Mouse (Mus musculus): Measurements from ENCODE around the gene Hsd3b7.
"Not testable (repeated sequence)": the region's sequence is repeated elsewhere in the genome, so short reads cannot be mapped to it uniquely, and the experiment has no call there.

The Hsd3b7 gene

DNA sequence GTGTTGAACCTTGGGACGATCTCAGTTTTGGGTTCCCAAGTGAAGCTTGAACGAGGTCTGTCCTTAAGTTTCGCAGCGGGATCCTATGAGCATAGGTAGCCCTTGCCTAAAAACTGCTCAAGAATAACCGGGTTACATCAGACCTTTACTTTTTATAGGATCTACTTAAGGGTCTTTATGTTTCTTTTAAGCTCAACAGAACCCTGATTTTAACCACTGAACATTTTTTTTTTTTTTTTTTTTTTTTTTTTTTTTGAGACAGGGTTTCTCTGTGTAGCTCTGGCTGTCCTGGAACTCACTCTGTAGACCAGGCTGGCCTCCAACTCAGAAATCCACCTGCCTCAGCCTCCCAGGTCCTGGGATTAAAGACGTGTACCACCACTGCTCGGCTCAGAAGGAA lies 24.6 kb upstream of the Hsd3b7 start:
- in situ Hi-C loops (cut with MseI, MboI) = not testable (repeated sequence)

DNA sequence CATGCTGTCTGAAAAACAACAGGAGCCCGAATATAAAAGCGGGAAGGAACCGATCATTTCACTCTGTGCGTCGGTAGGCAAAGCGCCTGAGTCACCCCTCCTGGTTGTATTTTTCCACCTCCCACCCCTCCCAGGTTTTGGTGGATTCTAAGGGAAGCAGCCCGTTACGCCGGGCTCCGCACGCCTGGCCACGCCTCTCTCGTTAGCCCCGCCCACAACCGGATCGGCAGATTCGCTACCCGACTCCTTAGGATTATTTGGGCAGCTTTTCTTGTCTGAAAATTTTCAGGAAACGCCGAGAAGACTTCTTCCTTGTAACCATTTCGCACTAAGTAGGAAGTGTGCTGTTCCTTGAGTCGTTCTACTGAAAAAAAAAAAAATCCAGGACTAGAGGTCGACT lies 24.0 kb upstream of the Hsd3b7 start, which contains the start of gene Setd1a:
Gene Setd1a, plus strand, starts transcription at position 245 of the 400 bp plus-strand sequence.
- in situ Hi-C loops (cut with MseI, MboI) = no loop called here

DNA sequence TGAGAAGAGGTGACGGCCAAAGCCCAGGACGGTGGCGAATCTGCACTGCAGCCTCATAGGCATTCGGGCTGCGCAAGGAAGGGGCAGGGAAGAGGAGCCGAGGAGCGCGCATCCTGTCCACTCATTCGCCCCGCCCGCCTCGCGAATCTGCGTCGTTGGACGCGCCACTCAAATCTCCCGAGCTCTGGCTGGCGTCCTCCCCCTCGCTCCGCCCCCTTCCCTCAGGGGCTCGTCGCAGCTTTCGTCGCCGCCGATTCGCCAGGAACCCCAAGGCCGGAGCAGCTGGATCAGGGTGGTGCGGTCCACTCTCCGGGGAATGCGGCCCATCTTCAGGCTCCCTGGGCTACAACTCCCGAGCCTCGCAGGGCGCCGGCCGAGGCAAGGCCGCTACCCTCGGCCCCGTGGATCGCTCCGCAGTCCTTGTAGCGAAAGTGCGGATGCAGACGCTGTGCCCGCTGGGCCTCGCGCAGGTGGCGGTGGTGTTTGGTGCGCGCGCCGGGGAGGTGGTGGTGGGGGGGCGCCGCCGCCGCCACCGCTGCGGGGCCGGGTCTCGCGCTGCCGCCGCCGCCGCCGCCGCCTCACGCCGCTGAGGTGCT lies 23.4 kb upstream of the Hsd3b7 start:
- in situ Hi-C loops (cut with MseI, MboI) = no loop called here

DNA sequence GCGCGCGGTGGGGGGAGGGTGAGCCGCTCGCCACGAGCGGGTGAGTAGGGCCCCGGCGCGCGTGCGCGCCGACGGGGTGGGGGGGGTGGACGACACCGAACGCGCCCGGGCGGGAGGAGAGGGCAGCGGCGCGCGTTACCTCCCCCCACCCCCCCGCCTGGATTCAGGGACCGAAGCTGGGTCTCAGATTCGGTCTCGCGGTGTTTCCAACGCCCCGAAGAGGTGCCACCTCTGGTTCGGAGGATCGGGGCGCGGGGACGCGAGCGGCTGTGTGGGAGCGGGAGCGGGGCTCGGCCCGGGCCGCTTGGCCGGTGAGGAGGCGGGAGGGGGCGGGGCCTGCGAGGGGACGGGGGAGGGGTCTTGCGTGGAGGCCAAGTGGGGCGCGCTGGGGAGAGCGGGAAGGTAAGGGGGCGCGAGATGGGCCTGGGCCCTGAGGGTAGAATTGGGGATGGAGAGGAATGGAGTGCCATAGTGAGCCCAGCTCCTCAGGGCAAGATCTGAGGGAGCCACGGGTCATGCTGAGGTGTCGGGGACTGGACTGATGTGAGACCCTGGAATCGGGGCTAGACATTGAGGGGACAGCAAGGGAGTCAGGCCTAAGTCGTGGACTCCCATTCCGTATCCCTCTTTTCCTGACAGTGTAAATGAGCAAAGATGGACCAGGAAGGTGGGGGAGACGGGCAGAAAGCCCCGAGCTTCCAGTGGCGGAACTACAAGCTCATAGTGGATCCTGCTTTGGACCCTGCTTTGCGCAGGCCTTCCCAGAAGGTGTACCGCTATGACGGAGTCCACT lies 22.7 kb upstream of the Hsd3b7 start:
- in situ Hi-C loops (cut with MseI, MboI) = no loop called here

DNA sequence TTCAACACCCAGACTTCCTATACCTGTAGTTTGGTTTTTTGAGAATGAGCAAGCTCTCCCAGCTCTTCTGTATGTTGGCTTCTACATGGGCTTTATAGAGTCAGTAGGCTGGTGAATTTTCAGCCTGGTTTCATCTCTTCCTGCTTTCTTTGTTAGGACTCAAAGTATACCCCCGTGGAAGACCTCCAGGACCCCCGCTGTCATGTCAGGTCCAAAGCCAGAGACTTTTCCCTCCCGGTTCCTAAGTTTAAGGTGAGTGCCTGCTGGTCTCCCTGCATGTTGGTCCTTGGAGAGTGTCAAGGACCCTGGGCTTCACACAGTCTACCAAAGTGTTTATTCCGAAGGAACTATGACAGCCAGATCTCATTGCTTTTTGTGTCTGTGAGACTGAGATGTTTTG lies 22.1 kb upstream of the Hsd3b7 start:
- in situ Hi-C loops (cut with MseI, MboI) = no loop called here

DNA sequence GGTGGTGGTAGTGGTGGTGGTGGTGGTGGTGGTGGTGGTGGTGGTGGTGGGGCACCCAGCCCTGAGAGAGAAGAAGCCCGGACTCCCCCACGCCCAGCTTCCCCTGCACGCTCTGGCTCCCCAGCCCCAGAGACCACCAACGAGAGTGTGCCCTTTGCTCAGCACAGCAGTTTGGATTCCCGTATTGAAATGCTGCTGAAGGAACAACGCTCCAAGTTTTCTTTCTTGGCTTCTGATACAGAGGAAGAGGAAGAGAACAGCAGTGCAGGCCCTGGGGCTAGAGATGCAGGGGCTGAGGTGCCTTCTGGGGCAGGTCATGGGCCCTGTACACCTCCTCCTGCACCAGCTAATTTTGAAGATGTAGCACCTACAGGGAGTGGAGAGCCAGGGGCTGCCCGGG lies 15.1 kb upstream of the Hsd3b7 start, which contains the start of gene Gm49388:
Gene Gm49388, plus strand, starts transcription at position 301 of the 400 bp plus-strand sequence.
- in situ Hi-C loops (cut with MseI, MboI) = no loop called here

DNA sequence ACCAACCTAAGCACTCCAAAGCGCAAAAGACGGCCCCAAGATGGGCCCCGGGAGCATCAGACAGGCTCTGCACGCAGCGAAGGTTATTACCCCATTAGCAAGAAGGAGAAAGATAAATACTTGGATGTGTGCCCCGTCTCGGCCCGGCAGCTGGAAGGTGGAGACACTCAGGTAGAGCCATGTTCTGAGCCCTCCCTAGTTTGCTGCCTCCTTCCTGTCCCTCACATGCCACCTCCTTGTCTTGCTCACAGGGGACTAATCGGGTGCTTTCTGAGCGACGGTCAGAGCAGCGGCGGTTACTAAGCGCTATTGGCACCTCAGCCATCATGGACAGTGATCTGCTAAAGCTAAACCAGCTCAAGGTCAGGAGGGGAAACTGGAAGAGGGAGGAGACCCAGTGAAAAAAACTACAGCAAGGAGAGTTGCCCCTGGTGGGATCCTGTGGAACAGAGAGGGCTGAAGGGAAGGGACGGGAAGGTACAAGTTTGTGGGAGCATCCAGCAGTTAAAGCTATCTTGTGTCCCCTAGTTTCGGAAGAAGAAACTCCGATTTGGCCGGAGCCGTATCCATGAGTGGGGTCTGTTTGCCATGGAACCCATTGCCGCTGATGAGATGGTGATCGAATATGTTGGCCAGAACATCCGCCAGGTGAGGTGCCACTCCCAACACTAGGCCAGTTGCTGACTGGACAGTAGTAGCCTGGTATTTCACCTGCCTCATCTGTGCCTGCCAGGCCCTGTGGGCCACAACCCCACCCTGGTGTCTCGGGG lies 3.1 kb upstream of the Hsd3b7 start:
- in situ Hi-C loops (cut with MseI, MboI) = no loop called here

DNA sequence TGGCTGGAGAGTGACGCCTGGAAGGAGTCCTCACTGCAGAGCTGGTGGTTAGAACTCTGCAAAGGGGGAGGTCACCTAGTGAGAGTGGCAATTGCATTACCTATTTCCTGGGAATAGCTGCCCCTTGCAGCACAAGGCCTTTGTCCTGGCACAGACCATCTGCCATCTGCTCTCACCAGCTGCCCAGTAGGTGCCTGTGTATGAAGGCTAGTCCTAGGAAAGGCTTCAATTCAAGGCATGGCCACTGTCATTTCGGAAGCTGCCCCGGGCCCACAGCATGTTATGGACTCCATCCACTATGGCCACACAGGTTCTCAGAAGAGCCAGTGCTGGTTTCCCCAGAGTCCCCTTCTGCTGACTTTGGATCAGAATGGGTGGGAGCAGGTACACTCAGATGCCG lies 1.8 kb upstream of the Hsd3b7 start:
- in situ Hi-C loops (cut with MseI, MboI) = no loop called here

DNA sequence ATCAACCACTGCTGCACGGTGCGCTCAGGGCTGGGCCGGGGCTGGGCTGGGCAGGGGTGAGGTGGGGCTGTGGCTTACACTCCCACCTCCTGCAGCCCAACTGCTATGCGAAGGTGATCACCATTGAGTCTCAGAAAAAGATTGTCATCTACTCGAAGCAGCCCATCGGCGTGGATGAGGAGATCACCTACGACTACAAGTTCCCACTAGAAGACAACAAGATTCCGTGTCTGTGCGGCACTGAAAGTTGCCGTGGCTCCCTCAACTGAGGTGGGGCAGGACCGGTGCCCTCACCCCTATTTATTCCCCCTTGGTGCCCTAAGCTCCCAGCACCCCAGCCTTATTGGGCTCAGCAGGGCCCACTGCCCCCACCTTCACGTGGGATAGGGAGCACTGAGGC lies 1.2 kb upstream of the Hsd3b7 start:
- in situ Hi-C loops (cut with MseI, MboI) = no loop called here

DNA sequence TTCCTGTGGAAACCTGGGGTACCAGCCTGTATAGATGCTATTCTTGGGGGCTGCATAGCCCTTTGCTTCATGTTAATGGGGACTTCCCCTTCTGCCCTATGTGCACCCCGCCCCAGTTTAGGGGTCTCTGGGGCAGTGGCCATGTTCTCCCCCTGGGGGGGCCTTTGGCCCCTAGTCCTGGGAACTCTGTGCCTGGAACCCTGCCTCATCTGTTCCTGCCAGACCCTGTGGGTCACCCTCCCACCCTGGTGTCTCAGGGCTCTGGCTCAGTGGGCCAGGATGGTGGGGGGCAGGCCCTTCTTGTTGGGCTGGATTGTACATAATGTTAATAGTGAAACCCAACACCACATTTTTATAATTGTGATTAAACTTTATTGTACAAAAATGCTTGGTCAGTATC lies 666 bp upstream of the Hsd3b7 start:
- in situ Hi-C loops (cut with MseI, MboI) = no loop called here

DNA sequence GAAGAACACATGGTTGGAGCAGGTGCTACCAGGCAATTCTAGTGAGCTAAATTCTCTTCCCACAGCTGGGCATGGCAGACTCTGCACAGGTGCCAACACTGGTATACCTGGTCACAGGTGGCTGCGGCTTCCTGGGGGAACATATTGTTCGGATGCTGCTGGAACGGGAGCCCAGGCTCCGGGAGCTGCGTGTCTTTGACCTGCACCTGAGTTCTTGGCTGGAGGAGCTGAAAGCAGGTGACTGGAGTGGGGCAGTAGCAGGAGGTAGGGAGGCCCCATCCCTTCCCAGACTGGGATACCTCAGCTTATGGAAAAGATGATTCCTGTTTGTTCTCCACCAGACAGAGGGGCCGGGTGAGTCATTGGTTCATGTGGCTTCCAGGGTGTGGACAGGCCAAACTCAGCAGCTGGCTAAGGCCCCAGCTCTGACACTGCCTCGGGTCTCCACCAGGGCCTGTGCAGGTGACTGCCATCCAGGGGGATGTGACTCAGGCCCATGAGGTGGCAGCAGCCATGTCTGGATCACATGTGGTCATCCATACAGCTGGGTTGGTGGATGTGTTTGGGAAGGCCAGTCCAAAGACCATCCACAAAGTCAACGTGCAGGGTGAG lies 712 bp downstream of the Hsd3b7 start:
- in situ Hi-C loops (cut with MseI, MboI) = no loop called here

DNA sequence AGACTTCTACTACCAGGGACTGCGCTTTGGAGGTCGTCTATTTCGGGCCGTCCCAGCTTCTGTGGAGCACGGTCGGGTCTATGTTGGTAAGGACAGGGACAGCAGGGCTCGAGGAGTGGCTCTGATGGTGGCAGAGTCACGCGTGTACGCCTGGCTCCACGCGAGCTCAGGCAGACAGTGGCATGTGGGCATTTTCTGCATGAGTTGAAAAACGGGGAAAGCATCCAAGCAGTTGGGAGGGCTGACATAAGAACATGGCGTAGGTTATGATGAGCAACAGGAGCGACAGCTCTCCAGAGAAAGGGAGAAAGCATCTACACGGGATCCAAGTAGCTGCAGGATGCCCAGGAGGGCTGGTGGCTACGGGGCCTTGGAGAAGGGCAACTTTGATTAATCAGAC lies 1.9 kb downstream of the Hsd3b7 start:
- in situ Hi-C loops (cut with MseI, MboI) = no loop called here

DNA sequence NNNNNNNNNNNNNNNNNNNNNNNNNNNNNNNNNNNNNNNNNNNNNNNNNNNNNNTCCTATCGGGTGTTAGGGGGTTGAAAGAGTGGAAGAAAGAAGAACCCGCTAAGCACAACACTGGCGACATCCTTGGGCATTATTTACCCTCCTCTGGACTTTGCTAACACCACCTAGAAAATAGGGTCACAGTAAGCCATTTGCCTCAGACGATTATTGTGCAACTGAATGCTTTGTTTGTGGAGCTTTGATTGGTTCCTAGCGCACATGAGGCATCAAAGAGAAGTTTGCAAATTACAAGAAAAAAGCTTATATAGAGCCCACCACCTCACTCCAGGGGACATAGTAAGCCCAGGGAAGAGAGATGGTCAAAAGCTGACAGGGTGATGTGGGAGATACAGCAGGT lies 8.4 kb downstream of the Hsd3b7 start:
- in situ Hi-C loops (cut with MseI, MboI) = no loop called here

DNA sequence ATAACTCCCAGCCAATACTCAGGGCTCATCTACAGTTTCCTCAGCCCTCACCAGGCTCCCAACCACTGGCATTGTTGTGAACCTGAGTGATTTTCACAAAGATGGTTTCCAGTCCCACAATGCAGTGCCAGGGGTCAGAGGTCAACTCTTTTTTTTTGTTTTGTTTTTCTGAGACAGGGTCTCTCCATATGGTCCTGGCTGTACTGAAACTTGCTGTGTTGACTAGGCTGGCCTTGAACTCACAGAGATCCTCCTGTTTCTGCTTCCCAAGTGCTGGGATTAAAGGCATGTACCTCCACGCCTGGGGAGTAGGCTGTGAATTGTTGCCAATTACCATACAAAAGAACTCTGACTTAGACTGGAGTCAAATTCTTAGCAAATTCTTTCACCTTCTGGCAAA lies 9.4 kb downstream of the Hsd3b7 start:
- in situ Hi-C loops (cut with MseI, MboI) = no loop called here

DNA sequence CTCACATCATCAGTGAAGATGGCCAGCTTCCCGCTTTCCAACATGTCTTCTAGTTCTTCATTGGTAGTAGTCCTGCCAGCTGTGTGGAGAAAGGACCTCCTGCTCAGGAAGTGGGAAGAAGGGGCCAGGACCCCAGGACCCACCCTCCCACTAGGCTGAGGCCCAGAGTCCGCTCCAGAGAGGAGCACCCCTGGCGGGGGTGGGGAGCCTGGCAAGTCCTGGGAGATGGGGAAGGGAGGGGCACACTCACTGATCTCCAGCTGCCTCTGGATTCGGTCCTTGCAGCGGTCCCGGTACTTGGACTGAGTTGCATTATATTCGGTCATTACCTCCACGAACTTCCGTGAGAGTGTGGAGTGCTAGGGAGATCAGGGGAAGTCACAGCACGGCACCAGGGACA lies 10.2 kb downstream of the Hsd3b7 start:
- in situ Hi-C loops (cut with MseI, MboI) = no loop called here

DNA sequence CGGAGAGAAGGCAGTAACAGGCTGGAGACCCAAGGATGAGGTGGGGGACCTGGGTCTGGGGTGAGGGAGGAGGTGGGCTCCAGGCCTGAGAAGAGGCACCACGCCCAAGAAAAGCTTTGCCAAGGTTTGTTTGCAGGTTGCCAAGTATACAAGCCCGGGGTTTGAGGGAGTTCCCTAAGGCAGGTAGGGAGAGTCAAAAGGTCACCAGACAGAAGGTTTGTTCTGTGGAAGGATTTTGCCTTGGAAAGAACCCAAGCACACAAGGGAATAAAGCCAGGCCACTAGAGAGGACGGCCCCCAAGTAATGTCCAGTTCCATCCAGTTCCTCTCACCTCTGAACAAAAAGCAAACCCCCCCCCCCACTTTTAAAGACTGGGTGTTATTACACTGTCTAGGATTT lies 10.8 kb downstream of the Hsd3b7 start:
- in situ Hi-C loops (cut with MseI, MboI) = no loop called here

DNA sequence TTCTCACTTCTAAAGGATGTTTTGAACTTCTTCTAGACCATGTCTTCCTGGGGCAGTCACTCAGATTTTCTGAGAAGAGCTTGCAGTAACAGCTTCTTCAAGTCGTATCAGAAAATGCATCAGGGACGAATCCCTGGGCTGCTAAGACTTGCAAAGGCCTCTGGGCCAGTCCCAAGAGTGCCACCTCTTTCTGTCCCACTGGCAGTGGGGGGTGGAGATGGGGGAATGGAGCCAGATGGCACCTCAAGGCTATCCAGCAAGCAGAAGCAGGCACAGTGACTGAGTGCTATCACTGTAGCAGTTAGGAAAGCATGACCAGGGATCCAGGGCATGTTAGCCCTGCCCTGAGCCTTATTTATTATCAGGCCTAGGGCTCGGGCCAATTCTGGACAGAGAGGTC lies 11.9 kb downstream of the Hsd3b7 start:
- in situ Hi-C loops (cut with MseI, MboI) = no loop called here

DNA sequence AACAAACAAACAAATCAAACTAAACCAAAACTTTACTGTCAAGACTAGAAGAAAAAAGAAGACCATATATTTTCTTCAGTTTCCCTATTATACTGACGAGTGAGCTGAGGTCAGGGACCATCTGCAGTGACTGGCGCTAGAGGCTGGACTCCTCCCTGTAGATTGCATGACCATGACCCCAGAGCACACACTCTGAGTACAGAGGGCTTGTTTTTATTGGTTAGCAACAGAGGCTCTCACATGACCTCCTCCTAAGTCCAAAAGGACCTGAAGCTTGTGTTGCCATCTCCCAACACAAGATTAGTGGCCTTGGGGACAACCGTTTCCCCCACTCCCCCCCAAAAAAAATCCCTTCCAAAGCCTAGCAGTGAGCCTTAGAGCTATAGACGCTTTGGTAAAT lies 13.4 kb downstream of the Hsd3b7 start:
- in situ Hi-C loops (cut with MseI, MboI) = no loop called here

DNA sequence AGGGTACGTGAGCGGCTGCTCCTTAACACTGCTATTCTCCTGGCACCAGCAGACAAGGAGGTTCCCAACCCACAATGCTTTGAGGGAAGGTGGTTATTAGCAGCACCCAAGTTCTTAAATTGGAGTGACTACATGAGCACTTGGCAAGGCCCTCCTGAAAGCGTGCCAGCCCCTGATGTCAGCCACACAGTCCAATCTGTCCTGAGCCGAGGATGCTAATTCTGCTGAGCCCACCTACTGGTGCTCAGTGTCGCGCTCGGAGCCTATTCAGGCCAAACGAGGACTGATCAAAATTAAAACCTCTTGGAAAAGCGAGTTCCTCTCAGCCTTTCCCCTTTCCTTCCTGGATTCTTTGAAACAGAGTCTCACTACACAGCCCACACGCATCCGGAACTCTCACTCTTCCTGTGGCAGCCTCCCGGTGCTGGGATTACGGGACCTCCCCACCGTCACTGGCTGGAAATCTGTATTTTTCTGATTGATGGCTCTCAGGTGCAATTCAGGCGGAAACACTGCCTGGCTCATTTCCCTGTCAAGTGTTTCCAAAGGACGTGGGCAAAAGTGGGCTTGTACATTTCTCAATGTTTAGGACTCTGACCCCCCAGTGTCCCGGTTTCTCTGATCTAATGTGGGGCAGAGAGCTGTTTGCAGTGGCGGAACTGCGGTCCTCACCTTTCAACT lies 14.0 kb downstream of the Hsd3b7 start:
- in situ Hi-C loops (cut with MseI, MboI) = no loop called here

DNA sequence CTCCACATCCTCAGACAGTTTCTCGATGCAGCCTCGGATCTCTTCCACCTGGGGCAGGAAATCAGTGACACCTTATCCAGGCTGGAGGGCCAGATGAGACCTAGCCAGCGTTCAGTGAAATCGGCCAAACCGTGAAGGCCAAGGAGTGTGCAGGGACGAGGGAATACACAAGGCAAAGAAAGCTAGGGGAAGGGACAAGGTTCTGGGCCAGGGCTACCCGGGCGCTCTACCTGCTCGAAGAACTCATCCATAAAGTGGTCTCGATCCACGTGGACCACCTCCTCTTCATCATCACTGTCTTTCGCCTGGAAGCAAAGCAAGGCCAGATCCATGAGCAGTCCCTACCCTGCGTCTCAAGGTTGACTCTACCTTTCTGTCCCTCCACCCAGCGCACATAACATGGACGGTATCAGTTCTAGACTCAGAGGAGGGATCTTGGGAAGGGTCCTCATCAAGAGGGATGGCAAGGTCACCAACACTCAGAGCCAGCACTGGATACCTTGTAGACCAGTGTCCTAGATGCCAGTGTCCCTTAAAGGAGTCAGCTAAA lies 14.8 kb downstream of the Hsd3b7 start:
- in situ Hi-C loops (cut with MseI, MboI) = no loop called here
